Mouse (Mus musculus) brain, embryonic 14.5 days (tissue): ENCODE measurements around the gene Lrp8. TPM values are rescaled to one million over a fixed set of nuclear protein-coding genes. Genes with fewer than 3 reads are reported as not detected.

Experiments used
- DNase-seq: peaks from one replicate; pipeline ENCODE4 v3.0.0-alpha.2; 2011; ENCODE audit warnings: low read depth
- CTCF ChIP-seq: fragments of 200-500 bp; IDR thresholded peaks from 2 replicates; pipeline ENCODE4 v1.5.1; 2012; ENCODE audit warnings: inconsistent platforms, mild to moderate bottlenecking, moderate library complexity, borderline replicate concordance; ENCODE audit not compliant: insufficient read depth, insufficient read length; ENCODE audit errors: extremely low read depth
- POLR2A ChIP-seq: fragments of 200-500 bp; IDR thresholded peaks from 2 replicates; pipeline ENCODE4 v1.6.1; 2012; ENCODE audit warnings: mild to moderate bottlenecking, inconsistent platforms, borderline replicate concordance; ENCODE audit not compliant: poor library complexity, insufficient read depth, insufficient read length, severe bottlenecking; ENCODE audit errors: extremely low read depth
- polyA plus RNA-seq: library from polyadenylated mRNA; depleted of rRNA; stranded (reverse); fragments of >200 nt; gene quantifications from 2 replicates; pipeline ENCODE4 v1.2.3, GENCODE M21; 2012

Gene Lrp8
- polyA plus RNA-seq, 1 experiment, result 146 TPM

GRCm38 (mm10) chr4:107817463-107817862, 15.4 kb downstream of the Lrp8 start:
- TF ChIP-seq POLR2A, result no peak
- DNase-seq, result peak; percentile 96

DNA sequence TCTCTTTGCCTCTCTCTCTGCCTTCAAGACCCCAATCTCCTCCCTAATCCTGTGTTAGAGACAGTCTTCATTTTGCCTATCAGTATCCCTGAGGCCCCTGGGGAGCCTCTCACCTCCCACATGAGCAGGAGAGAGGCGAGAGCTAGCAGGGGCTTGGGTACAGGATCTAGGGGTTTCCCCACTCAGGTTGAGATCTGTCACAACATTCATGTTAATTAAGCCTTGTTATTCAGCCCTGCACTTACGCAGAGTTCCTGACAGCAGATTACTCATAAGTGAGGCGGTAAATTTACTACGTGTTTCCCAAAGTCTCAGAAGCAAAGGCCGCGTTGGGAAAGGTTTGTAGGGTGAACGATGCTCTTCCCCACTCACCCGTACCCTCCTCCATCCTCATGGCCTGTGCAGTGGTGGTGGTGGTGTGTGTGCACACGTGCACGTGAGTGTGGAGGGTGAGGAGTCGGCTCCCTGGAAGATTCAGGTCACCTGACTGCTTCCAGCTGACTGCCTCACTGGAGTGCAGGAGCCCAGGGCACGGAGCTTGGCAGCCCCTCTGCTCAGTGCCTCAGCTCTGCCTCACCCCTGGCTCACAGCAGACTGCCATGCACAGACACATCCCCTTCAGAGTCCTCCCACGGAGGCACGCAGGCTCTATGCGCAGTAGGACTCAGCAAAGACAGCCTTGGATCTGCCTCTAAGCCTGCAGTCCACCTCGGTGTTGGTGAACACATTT, 18.1 kb downstream of the Lrp8 start:
- TF ChIP-seq POLR2A, result no peak
- TF ChIP-seq CTCF, result no peak
- DNase-seq, result peak; percentile 79

DNA sequence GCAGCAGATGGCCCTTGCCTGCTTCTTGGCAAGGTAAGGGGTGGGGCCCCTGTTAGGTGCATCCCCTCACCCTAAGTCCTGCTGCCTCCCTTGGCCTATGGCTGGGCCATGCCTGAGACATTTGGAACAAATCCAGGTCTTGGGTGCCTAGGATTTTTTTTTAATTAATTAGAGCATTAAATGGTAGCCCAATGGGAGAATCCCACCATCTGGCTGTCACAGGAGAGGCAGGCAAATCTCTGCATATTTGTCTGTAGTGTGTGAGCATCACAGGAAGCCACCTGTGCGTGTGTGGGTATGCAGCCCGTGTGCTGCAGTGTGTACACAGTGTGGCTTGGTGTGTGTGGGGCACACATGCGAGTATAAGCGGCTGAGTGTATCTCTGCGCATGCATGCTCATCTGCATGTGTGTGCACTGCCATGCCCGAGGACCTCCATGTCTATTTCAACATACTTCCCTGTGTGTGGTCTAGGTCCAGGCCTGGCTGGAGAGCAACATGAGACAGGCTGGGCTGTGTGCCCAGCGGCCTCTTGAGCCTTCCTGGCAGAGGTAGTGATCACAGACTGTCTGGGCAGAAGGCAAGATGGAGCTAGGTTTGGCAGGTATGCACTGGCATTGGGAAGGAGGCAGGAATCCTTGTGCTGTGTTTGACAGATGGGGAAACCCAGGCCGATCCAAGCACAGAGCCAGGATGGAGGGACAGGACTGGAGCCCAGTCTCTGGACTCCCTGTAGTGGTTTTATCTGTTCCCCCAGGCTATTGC, 19.0 kb downstream of the Lrp8 start:
- no peak for TF ChIP-seq POLR2A
- no peak for TF ChIP-seq CTCF
- peak; percentile 87 for DNase-seq

GRCm38 (mm10) chr4:107822936-107823411, 20.9 kb downstream of the Lrp8 start:
- DNase-seq, result peak; percentile 96
- TF ChIP-seq POLR2A (no peak), CTCF (no peak)

DNA sequence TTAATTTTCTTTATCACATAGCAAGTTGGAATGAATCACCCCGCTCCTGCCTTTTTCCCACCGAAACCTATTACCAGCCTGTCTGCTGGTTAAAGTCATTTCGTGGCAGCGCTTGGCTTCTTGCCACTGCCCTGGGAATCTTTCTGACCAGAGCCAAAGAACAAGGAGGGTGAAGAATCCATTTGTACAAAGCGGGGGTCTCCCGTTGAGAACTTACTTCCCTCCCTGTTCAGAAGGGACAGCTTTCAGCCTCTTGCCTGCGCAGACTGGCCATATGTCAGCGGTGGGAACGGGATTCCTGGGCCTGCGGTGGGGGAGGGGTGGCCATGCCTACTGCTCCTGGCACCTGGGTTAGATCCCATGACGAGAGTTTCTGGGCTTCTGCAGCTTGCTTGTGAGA, 21.4 kb downstream of the Lrp8 start:
- TF ChIP-seq CTCF (no peak), POLR2A (no peak)
- peak; percentile 91 for DNase-seq

DNA sequence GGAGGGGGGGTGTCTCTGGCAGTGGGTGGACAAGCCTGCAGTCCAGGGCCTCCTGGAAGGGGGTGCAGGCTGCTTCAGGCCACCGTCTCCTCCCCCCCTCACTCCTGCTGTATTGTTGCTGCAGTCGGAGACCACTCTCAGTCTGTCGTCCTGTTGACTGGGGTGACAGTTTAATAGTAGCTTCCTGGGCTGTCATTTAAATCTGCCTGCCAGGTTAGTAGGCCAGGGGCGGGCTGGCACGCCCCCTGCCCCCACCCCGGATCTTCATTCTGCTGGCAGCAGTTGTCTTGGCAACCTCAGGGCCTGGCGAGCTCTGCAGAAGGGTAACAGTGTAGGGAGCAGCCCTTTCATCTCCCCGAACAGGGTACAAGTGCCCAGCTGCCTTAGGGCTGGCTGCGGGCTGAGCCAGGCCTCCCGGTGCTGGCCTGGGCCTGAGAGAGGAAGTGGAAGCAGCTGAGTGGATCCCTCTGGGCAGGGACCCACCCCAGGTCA, 26.7 kb downstream of the Lrp8 start:
- DNase-seq, result peak; percentile 96
- TF ChIP-seq POLR2A, result no peak

- DNase-seq, result peak; percentile 69
- TF ChIP-seq POLR2A, result no peak
- TF ChIP-seq CTCF, result no peak
Observed at GRCm38 (mm10) chr4:107829675-107830074, 27.6 kb downstream of the Lrp8 start.

GRCm38 (mm10) chr4:107830189-107830588, 28.1 kb downstream of the Lrp8 start:
- no peak for TF ChIP-seq CTCF
- DNase-seq, result no peak

DNA sequence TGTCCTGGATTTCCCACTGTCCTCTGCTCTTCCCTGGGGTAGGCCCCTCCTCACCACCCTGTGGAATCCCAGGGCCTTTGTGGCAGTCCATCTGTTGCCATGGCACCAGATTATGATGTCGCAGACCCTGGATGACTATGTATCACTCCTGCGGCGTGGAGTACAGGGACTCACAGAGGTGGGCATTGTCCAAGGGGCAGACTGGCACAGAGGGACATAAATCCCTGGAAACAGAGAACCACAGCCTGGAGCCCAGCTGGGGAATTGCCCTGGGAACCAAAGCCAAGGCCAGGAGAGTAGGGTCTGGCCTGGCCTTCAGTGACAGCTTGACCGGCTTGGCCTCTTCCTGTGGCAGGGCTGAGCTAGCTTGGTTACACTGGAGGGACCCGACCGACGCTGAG, 28.8 kb downstream of the Lrp8 start:
- TF ChIP-seq CTCF (no peak), POLR2A (no peak)
- peak; percentile 85 for DNase-seq

GRCm38 (mm10) chr4:107831678-107832077, 29.6 kb downstream of the Lrp8 start:
- DNase-seq, result no peak
- no peak for TF ChIP-seq POLR2A
- no peak for TF ChIP-seq CTCF

GRCm38 (mm10) chr4:107833525-107833924, 31.5 kb downstream of the Lrp8 start:
- no peak for DNase-seq
- TF ChIP-seq CTCF (no peak), POLR2A (no peak)
